Mouse (Mus musculus): ENCODE measurements around the gene Tmem211.

DNA sequence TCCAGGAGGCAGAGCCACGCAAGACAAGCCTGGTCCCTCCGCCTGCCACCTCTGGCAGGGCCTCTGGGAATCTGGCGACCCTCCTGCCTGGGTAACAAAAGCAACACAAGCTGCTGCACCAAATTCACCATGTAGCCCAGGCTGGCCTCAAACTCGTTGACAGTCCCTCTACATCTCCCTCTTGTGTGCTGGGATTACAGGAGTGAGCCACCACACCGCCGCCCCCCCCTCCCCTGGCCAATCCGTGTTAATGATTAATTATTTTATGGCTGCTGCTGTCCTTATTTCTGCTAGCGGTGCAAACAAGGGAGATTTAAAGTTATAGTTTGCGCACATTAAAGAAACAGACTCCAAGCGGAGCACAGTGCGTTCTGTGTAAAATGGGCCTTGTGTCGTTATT, 9.6 kb upstream of the Tmem211 start:
- TF ChIP-seq CTCF (IDR thresholded peaks at IDR 0.05; ENCODE audit: low read depth) (no peak), EP300 (IDR thresholded peaks at IDR 0.05; ENCODE audit: low read depth) (no peak)

Data from liver, postnatal 0 days (tissue).